Mouse (Mus musculus) myocyte (in vitro differentiated cells): ENCODE data around the gene Tsnax.

Experiments used
- CEBPB ChIP-seq: IDR thresholded peaks from 2 replicates; pipeline ENCODE4 v1.6.1; 2011; ENCODE audit warnings: mild to moderate bottlenecking, moderate library complexity; ENCODE audit not compliant: poor library complexity, insufficient read depth, severe bottlenecking
- E2F4 ChIP-seq: IDR thresholded peaks from one replicate; pipeline ENCODE4 v1.6.1; 2011; ENCODE audit warnings: mild to moderate bottlenecking, control low read depth, moderate library complexity; ENCODE audit not compliant: insufficient read depth
- MAX ChIP-seq: IDR thresholded peaks from one replicate; pipeline ENCODE4 v1.6.1; 2011; ENCODE audit warnings: low read depth, mild to moderate bottlenecking, control low read depth
- MYOD1 ChIP-seq, 3 experiments: IDR thresholded peaks; one replicate each; pipeline ENCODE4 v1.6.1; 2011; ENCODE audit warnings: control low read depth in 2 of 3, low read depth in 2 of 3, mild to moderate bottlenecking in 2 of 3, moderate library complexity in 1 of 3; ENCODE audit not compliant: insufficient read length in 2 of 3, control insufficient read depth in 1 of 3
- MYOG ChIP-seq, 3 experiments: IDR thresholded peaks; one replicate each; pipeline ENCODE4 v1.6.1; 2011; ENCODE audit warnings: control low read depth in 2 of 3, low read depth in 2 of 3, mild to moderate bottlenecking in 2 of 3; ENCODE audit not compliant: insufficient read length in 2 of 3, control insufficient read depth in 1 of 3, insufficient read depth in 1 of 3
- POLR2A ChIP-seq: IDR thresholded peaks from one replicate; pipeline ENCODE4 v1.6.1; 2011; ENCODE audit warnings: low read depth, mild to moderate bottlenecking, control low read depth, moderate library complexity; ENCODE audit not compliant: insufficient read length
- POLR2AphosphoS2 ChIP-seq: IDR thresholded peaks from one replicate; pipeline ENCODE4 v1.6.1; 2011; ENCODE audit warnings: low read depth, control low read depth; ENCODE audit not compliant: insufficient read length
- REST ChIP-seq: IDR thresholded peaks from one replicate; pipeline ENCODE4 v1.6.1; 2011; ENCODE audit warnings: mild to moderate bottlenecking, control low read depth, moderate library complexity; ENCODE audit not compliant: insufficient read depth, insufficient read length
- TCF3 ChIP-seq: IDR thresholded peaks from one replicate; pipeline ENCODE4 v1.6.1; 2011; ENCODE audit warnings: low read depth, control low read depth; ENCODE audit not compliant: insufficient read length
- USF1 ChIP-seq: IDR thresholded peaks from one replicate; pipeline ENCODE4 v1.6.1; 2011; ENCODE audit warnings: low read depth, mild to moderate bottlenecking, control low read depth, moderate library complexity

DNA sequence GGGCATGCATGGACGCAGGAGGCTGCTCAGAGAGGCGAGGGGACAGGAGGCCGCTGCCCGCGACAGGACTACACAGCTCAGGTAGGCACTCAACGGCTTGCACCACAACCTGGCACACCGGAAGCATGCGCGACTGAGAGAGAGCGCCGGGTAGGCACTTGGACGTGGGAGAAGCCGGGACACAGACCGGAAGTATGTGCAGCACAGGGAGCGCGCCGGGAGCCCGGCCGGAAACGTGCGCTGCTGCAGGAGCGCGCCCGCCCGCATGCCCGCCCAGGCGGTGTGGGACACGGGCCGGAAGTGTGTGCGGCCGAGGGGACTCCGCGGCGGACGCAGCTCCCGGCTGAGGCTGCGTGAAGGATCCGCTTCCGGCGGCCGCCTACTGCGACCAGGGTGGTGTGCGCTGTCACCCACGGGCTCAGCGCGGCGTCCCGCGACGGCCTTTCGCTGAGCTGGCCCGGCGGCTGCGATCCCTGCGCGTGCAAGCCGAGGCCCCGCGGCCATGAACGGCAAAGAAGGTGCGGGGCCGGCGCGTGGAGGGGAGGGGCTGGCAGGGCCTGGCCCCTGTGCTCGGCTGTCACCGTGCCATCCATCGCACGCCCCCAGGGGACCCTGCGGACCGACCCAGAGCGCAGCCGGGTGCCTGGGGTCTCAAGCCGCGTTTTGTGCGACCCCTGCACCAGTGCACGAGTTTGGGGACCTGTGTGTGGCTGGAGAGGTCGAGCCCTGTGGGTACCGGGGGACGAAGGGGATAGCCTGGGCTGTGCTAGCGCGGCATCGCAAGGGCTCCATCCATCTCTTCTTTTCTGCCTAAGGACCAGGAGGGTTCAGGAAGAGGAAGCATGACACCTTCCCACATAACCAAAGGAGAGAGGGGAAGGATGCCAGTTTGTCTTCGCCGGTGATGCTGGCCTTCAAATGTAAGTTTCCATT is at the start of gene Tsnax:
- TF ChIP-seq MYOG (IDR thresholded peaks at IDR 0.05; ENCODE audit: control insufficient read depth in 1 of 3, insufficient read depth in 1 of 3, insufficient read length in 2 of 3, low read depth in 2 of 3) (peak in 2 of 3 experiments; percentile 61 to 75), MAX (no peak), TCF3 (no peak), POLR2A (peak; percentile 92), E2F4 (no peak), CEBPB (no peak), USF1 (no peak), REST (no peak), MYOD1 (IDR thresholded peaks at IDR 0.05; ENCODE audit: control insufficient read depth in 1 of 3, insufficient read length in 2 of 3, low read depth in 2 of 3) (peak in 2 of 3 experiments; percentile 38 to 50), POLR2AphosphoS2 (peak; percentile 93)
